ENCODE assay signal across 9 mouse cellular contexts in genomic region chr8:125570389-125570788, GRCm38 (mm10). TPM values are rescaled to one million over a fixed set of nuclear protein-coding genes. Genes with fewer than 3 reads are reported as not detected.
A peak's percentile ranks its signal among the peaks of the same experiment; 100 is the strongest.
DNase-seq lines count a peak whose midpoint lies in the region; ATAC-seq and TF ChIP-seq lines count a peak whose summit lies in the region.
"Had no signal": no experiment of that assay in that cellular context is flagged by ENCODE, and none has a peak within 500 bp of the region (broad histone marks: within the 10 kb centered on the region; RNA-seq: fewer than 3 reads in every experiment).

No protein-coding gene starts in this region.

- H3K36me3 ChIP-seq in heart, embryonic 16.5 days (ENCODE audit: control insufficient read depth, insufficient read depth) = no peaks in the 10 kb centered on the region
- H3K36me3 ChIP-seq in hindbrain, embryonic 11.5 days (ENCODE audit: control insufficient read depth, insufficient read depth, low read length) = no peaks in the 10 kb centered on the region
- H3K36me3 ChIP-seq: G1E had no signal

- H3K9me3 ChIP-seq in heart, embryonic 16.5 days (replicated peaks; ENCODE audit: control insufficient read depth, low read length) = peaks cover 4% of the 10 kb centered on the region; the same call in 1 of the 2 replicates
- no peaks in the 10 kb centered on the region for H3K9me3 ChIP-seq in hindbrain, embryonic 11.5 days (ENCODE audit: control insufficient read depth, low read length)

- H3K4me2 ChIP-seq in heart, embryonic 16.5 days (ENCODE audit: low read depth, low read length) = peak overlapping the region; percentile 96
- H3K4me2 ChIP-seq in hindbrain, embryonic 11.5 days (replicated peaks; ENCODE audit: low read depth, low read length) = peak overlapping the region; percentile 84

- peaks cover 27% of the 10 kb centered on the region for H3K4me1 ChIP-seq in heart, embryonic 16.5 days (ENCODE audit: control insufficient read depth, insufficient read depth, low read length)
- no peaks in the 10 kb centered on the region for H3K4me1 ChIP-seq in bone marrow, adult 2 months (ENCODE audit: control insufficient read depth, insufficient read depth, low read length)
- H3K4me1 ChIP-seq in hindbrain, embryonic 11.5 days (replicated peaks; ENCODE audit: control insufficient read depth, insufficient read depth, low read length) = no peaks in the 10 kb centered on the region

- H3K9ac ChIP-seq in heart, embryonic 16.5 days (ENCODE audit: low read length) = peak overlapping the region; percentile 85
- H3K9ac ChIP-seq in hindbrain, embryonic 11.5 days (ENCODE audit: low read depth, low read length) = peak overlapping the region; percentile 61

- no peak for DNase-seq in heart, adult 18-20 months
- DNase-seq in hindbrain, embryonic 11.5 days (ENCODE audit: low spot score) = no peak
- DNase-seq in urinary bladder, adult 2 months (ENCODE audit: low spot score) = no peak
- no peak for DNase-seq in ovary, postnatal 14 days (ENCODE audit: low spot score)

- H3K27me3 ChIP-seq in heart, embryonic 16.5 days (ENCODE audit: control insufficient read depth, insufficient read depth, low read length) = no peaks in the 10 kb centered on the region
- no peaks in the 10 kb centered on the region for H3K27me3 ChIP-seq in hindbrain, embryonic 11.5 days (ENCODE audit: control insufficient read depth, insufficient read depth, low read length)

- H3K4me3 ChIP-seq in heart, embryonic 16.5 days (ENCODE audit: low read length) = peak overlapping the region; percentile 69
- peak overlapping the region; percentile 86 for H3K4me3 ChIP-seq in bone marrow, adult 2 months (replicated peaks; ENCODE audit: control insufficient read depth, low read depth, low read length)
- H3K4me3 ChIP-seq in hindbrain, embryonic 11.5 days (ENCODE audit: low read depth, low read length) = peak overlapping the region; percentile 47

- no peak; the same call in 1 of the 2 replicates for ATAC-seq in heart, embryonic 16.5 days (replicated peaks; ENCODE audit: extremely low read depth, insufficient read depth, low FRiP score)
- no peak for ATAC-seq in hindbrain, embryonic 11.5 days (ENCODE audit: low FRiP score)
- peak; percentile 21 for ATAC-seq in megakaryocyte-erythroid progenitor cell, adult 5-6 weeks (replicated peaks; ENCODE audit: low FRiP score, low TSS enrichment, poor library complexity, severe bottlenecking)
- no peak for ATAC-seq in megakaryocyte progenitor cell, adult 5-6 weeks (replicated peaks; ENCODE audit: poor library complexity)

- 9% methylated on average over 13 of the region's 13 CpGs for WGBS in heart, embryonic 16.5 days
- WGBS in bone marrow, adult 2 months = 10% methylated on average over 13 of the region's 13 CpGs
- 14% methylated on average over 13 of the region's 13 CpGs for WGBS in hindbrain, embryonic 11.5 days

- no peak for TF ChIP-seq CTCF in bone marrow, adult 2 months (IDR thresholded peaks at IDR 0.05; ENCODE audit: control insufficient read depth, insufficient read depth, low read length)

- no peak for TF ChIP-seq POLR2A in bone marrow, adult 2 months (IDR thresholded peaks at IDR 0.05; ENCODE audit: borderline replicate concordance, control insufficient read depth, low read depth, low read length)

- peak overlapping the region; percentile 87 for H3K27ac ChIP-seq in heart, embryonic 16.5 days (ENCODE audit: low read length)
- peak overlapping the region; percentile 63 for H3K27ac ChIP-seq in bone marrow, adult 2 months (ENCODE audit: control insufficient read depth, insufficient read depth, low read depth, low read length, poor library complexity)
- H3K27ac ChIP-seq in hindbrain, embryonic 11.5 days (ENCODE audit: low read depth, low read length) = 0 out of 2 replicates have a peak overlapping the region, but pooled peaks have one; percentile 51

RNA-seq across cellular contexts. Expression of gene Sipa1l2, which starts 0.8 kb away (rescaled TPM):
- 19.9 and 24.4 TPM in 2 replicates for polyA plus RNA-seq in heart, embryonic 16.5 days (2015; fragmentation: Nextera tagmentation; extraction: Ambion mirVana)
- 10 to 100 TPM; 37.9 to 42.2 TPM for total RNA-seq in heart, adult 18-20 months (2021)
- polyA plus RNA-seq in bone marrow, adult 2 months (2011; ENCODE audit: insufficient read depth, insufficient read length, low replicate concordance, missing spikeins) = 2.4 and 6.7 TPM in 2 replicates
- polyA plus RNA-seq in hindbrain, embryonic 11.5 days (2014; fragmentation: Nextera tagmentation; extraction: Ambion mirVana) = 12.2 and 12.9 TPM in 2 replicates
- 0.89 and 0.94 TPM in 2 replicates for total RNA-seq in megakaryocyte-erythroid progenitor cell, adult 5-6 weeks (2014; fragmentation: Nextera tagmentation)
- total RNA-seq in megakaryocyte-erythroid progenitor cell, adult 5-6 weeks (2017) = 0.42 and 1.1 TPM in 2 replicates
- 0.84 and 1.5 TPM in 2 replicates for total RNA-seq in megakaryocyte progenitor cell, adult 5-6 weeks (2015)
- 2.0 and 2.3 TPM in 2 replicates for total RNA-seq in megakaryocyte progenitor cell, adult 5-6 weeks (2017)
- 16.7 and 20.2 TPM in 2 replicates for polyA plus RNA-seq in urinary bladder, adult 2 months (2012; rRNA removed)
- polyA plus RNA-seq: G1E had no signal
